Mouse (Mus musculus) bone marrow, adult 2 months (tissue): ENCODE data around the gene Pxn. TPM values are rescaled to one million over a fixed set of nuclear protein-coding genes. Genes with fewer than 3 reads are reported as not detected.

Source experiments
- H3K27ac ChIP-seq: fragments of 200-500 bp; 2 replicates; pipeline ENCODE4 v1.5.1; 2012; ENCODE audit warnings: low read depth, mild to moderate bottlenecking, control low read depth, inconsistent platforms, low read length; ENCODE audit not compliant: control insufficient read depth, poor library complexity, insufficient read depth
- H3K4me1 ChIP-seq: fragments of 200-500 bp; 2 replicates; pipeline ENCODE4 v1.6.1; 2011; ENCODE audit warnings: low read length; ENCODE audit not compliant: control insufficient read depth, insufficient read depth
- H3K4me3 ChIP-seq: fragments of 200-500 bp; replicated peaks from 2 replicates; pipeline ENCODE3; 2011; ENCODE audit warnings: mild to moderate bottlenecking, low read depth, low read length, control low read depth; ENCODE audit not compliant: control insufficient read depth
- CTCF ChIP-seq: fragments of 200-500 bp; IDR thresholded peaks from 2 replicates; pipeline ENCODE4 v1.5.1; 2011; ENCODE audit warnings: low read length, control low read depth; ENCODE audit not compliant: control insufficient read depth, insufficient read depth
- POLR2A ChIP-seq: fragments of 200-500 bp; IDR thresholded peaks from 2 replicates; pipeline ENCODE4 v1.6.1; 2011; ENCODE audit warnings: low read depth, mild to moderate bottlenecking, control low read depth, low read length, borderline replicate concordance; ENCODE audit not compliant: control insufficient read depth
- WGBS: fragments of 180-500 bp; shearing (Covaris S2); methylation state at CpG from one replicate; pipeline ENCODE4 v1.1.7; 2018; 5-methylcytosine and 5-hydroxymethylcytosine counted together
- polyA plus RNA-seq: library from polyadenylated mRNA; stranded (reverse); fragments of >200 nt; gene quantifications from 2 replicates; pipeline ENCODE4 v1.2.4, GENCODE M21; 2011; ENCODE audit warnings: low replicate concordance; ENCODE audit not compliant: missing spikeins, insufficient read depth, insufficient read length

Gene Pxn
- polyA plus RNA-seq, 1 experiment, result 71.6 TPM

- Histone ChIP-seq H3K27ac (peak overlapping the region; percentile 88), H3K4me1 (peaks cover 2% of the 10 kb centered on the region), H3K4me3 (peak overlapping the region; percentile 66)
- 31% methylated on average over 18 of the region's 18 CpGs for WGBS
- TF ChIP-seq CTCF, result no peak
- no peak for TF ChIP-seq POLR2A
Measured at GRCm38 (mm10) chr5:115544655-115545185, 38.2 kb downstream of the Pxn start.

- H3K27ac ChIP-seq, result no peak overlapping the region
- WGBS, result 93% methylated on average over 14 of the region's 14 CpGs
- no peak for TF ChIP-seq POLR2A
- TF ChIP-seq CTCF, result no peak
Measured at GRCm38 (mm10) chr5:115545636-115546035, 39.2 kb downstream of the Pxn start.

GRCm38 (mm10) chr5:115546536-115546935 lies 40.1 kb downstream of the Pxn start:
- H3K27ac ChIP-seq, result no peak overlapping the region
- WGBS, result 87% methylated on average over 11 of the region's 11 CpGs
- no peak overlapping the region for H3K4me3 ChIP-seq
- TF ChIP-seq POLR2A (no peak), CTCF (no peak)
- peaks cover 2% of the 10 kb centered on the region for H3K4me1 ChIP-seq

More at GRCm38 (mm10) chr5:115545636-115546035, 39.2 kb downstream of the Pxn start:
- no peak overlapping the region for H3K4me3 ChIP-seq
- H3K4me1 ChIP-seq, result peaks cover 2% of the 10 kb centered on the region

GRCm38 (mm10) chr5:115547014-115547413 lies 40.5 kb downstream of the Pxn start:
- WGBS, result 89% methylated on average over 6 of the region's 6 CpGs
- TF ChIP-seq CTCF (no peak), POLR2A (no peak)
- no peak overlapping the region for H3K4me3 ChIP-seq
- H3K27ac ChIP-seq, result no peak overlapping the region
- H3K4me1 ChIP-seq, result peaks cover 1% of the 10 kb centered on the region

GRCm38 (mm10) chr5:115547421-115547820 lies 40.9 kb downstream of the Pxn start:
- WGBS, result 85% methylated on average over 7 of the region's 7 CpGs
- H3K4me1 ChIP-seq, result no peaks in the 10 kb centered on the region; the same call in 1 of the 2 replicates
- H3K27ac ChIP-seq, result no peak overlapping the region
- no peak overlapping the region for H3K4me3 ChIP-seq
- TF ChIP-seq CTCF, result no peak
- no peak for TF ChIP-seq POLR2A

GRCm38 (mm10) chr5:115548501-115549285 lies 42.2 kb downstream of the Pxn start:
- no peak overlapping the region for H3K27ac ChIP-seq
- TF ChIP-seq CTCF (no peak), POLR2A (no peak)
- no peak overlapping the region for H3K4me3 ChIP-seq
- 90% methylated on average over 18 of the region's 18 CpGs for WGBS
- H3K4me1 ChIP-seq, result no peaks in the 10 kb centered on the region

GRCm38 (mm10) chr5:115550482-115551005 lies 44.1 kb downstream of the Pxn start:
- Histone ChIP-seq H3K4me1 (no peaks in the 10 kb centered on the region), H3K27ac (no peak overlapping the region), H3K4me3 (no peak overlapping the region)
- WGBS, result 83% methylated on average over 11 of the region's 11 CpGs
- no peak for TF ChIP-seq CTCF
- TF ChIP-seq POLR2A, result 0 out of 2 replicates have a peak, but pooled peaks have one; percentile 5

GRCm38 (mm10) chr5:115551386-115551785 lies 44.9 kb downstream of the Pxn start:
- WGBS, result 87% methylated on average over 12 of the region's 12 CpGs
- no peaks in the 10 kb centered on the region for H3K4me1 ChIP-seq
- no peak overlapping the region for H3K4me3 ChIP-seq
- TF ChIP-seq POLR2A (no peak), CTCF (no peak)
- no peak overlapping the region for H3K27ac ChIP-seq

- H3K4me3 ChIP-seq, result no peak overlapping the region
- 87% methylated on average over 13 of the region's 13 CpGs for WGBS
- TF ChIP-seq CTCF, result no peak
- TF ChIP-seq POLR2A, result no peak
- H3K4me1 ChIP-seq, result no peaks in the 10 kb centered on the region
- H3K27ac ChIP-seq, result no peak overlapping the region
Measured at GRCm38 (mm10) chr5:115551799-115552198, 45.3 kb downstream of the Pxn start.
